Mouse (Mus musculus) cerebellum, postnatal 10 days (tissue): Measurements from ENCODE around the gene Pax5.

Source experiments
- DNase-seq, 2 experiments: peaks; one replicate each; pipeline ENCODE4 v3.0.0; 2021; ENCODE audit warnings: mixed read lengths in 2 of 2

Pax5 gene

DNA sequence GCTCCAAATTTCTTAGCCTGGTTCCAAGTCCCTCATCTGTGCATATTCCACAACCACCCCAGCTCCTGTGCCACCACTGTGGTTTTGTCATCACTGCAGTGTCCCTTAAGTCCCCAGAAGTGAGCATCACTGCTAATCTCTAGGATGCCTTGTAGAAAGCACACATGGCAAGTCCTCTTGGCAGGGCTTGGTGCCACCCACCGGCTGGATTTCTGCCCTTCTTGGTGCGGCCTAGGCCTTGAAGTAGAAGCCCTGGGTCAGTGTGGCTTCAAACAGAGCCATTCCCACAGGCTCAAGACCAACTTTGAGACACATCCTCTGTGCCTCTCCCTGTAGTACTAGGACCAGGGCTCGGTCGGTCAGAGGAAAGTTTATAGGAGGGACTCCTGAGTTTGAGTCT, 174.6 kb downstream of the Pax5 start:
- peak; percentile 65 to 82 for DNase-seq

DNA sequence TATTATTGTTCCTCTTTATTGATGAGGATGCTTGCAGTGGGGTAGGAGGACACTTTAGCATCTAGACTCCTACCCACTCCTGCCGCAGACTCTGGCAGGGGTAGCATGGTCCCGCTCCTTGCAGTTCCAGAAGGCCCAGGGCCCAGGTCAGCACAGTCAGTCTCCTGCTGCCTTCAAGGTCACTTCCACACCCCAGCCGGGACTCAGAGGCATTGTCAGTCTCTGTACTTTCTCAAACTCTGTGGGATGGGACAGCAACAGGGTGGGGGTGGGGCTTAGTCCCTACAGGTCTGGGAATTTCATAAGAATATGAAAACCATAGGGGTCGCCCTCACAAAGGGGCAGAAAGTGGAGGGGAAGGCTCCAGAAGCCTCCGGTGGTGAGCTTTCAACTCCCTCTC, 177.0 kb downstream of the Pax5 start:
- DNase-seq = no peak

DNA sequence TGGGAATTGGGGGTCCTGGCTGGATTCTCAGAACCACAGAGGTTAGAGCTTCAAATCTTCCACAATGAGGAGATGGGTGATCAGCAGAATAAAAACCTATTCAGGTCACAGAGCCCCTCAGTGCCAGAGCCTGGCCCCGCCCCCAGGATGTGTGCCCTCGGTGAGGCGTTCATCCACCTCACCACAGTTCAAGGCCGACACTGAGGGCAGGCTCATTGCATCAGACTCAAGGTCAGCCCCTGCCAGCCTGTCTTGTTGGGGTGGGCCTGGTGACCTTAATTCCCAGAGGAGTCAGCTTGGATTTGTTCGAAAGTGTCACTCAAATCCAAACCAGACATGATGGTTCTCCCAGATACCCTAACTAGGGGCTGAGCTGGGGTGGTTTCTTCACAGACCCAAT, 177.6 kb downstream of the Pax5 start:
- no peak for DNase-seq

DNA sequence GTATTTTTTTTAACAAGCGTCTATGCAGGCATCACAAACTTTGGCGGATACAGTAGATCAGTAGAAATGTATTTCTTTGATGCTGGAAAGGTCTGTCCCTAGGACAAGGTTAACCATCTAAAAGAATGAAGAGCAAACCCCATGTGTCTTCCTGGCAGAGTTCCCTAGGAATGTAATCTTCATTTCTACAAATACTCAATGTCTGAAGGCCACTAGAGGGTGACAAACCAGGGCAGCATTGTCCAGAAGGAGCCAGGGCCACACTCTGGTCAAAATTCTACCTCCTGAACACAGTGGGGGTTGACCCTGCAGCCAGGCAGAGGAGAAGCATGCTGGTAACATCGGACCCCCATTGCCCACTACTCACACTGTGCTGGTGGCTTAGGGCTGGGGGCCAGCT, 185.0 kb downstream of the Pax5 start:
- DNase-seq = peak; percentile 38 to 53

DNA sequence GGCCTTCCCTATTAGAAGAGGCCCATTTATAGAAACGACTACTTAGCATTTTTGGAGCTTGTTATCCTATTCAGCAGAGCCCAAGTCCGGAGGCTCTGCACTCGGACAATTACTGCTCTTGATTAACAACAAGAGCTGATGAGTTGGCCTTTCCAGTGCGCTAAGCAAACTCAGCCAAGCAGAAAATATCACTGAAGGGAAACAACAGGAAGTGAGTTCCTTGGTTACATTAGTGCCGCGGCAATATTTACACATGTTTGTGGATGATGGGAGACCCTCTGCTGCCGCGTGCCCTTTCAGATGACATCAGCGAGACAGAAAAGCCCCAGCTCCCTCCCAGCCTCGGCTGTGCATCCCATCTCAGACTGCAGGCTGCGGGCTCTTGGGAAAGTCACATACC, 191.4 kb downstream of the Pax5 start:
- peak; percentile 31 to 36 for DNase-seq

DNA sequence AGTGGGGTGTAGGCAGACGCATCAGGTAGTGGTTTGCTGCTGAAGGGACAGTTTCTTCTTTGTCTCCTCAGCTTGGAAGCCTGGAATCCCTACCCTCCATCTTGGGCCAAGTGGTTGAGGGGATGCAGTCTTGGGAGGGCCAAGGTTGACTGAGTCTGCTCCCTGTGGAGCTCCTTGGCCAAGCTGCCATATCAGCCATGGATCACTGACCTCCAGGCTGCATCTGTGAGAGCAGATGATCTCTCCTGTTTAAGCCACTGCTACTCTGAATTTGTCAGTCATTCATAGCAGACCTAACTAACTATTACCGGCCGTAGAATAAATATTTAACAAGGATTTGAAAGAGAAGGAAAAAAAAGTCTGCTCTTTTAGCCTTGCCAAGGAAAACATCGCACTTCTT, 196.3 kb downstream of the Pax5 start:
- peak; percentile 46 to 74 for DNase-seq

DNA sequence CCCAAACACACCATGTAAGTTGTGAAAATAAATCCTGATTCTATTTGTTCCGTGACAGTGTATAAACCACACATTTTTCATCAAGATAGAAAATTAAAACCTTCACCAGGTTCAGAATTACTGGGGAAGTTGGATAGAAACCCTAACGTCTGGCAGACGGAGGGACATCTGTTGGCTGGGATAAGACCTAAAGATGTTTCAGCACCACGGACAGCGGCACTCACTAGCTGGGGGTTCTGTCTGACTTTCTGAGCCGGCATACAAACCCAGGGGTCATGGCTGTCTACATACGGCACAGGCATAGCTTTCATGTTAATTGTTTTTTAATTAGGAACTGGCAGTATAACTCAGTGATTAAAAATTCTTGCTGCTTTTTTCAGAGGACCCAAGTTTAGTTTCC, 198.6 kb downstream of the Pax5 start:
- DNase-seq = peak in 1 of 2 experiments; percentile 52

DNA sequence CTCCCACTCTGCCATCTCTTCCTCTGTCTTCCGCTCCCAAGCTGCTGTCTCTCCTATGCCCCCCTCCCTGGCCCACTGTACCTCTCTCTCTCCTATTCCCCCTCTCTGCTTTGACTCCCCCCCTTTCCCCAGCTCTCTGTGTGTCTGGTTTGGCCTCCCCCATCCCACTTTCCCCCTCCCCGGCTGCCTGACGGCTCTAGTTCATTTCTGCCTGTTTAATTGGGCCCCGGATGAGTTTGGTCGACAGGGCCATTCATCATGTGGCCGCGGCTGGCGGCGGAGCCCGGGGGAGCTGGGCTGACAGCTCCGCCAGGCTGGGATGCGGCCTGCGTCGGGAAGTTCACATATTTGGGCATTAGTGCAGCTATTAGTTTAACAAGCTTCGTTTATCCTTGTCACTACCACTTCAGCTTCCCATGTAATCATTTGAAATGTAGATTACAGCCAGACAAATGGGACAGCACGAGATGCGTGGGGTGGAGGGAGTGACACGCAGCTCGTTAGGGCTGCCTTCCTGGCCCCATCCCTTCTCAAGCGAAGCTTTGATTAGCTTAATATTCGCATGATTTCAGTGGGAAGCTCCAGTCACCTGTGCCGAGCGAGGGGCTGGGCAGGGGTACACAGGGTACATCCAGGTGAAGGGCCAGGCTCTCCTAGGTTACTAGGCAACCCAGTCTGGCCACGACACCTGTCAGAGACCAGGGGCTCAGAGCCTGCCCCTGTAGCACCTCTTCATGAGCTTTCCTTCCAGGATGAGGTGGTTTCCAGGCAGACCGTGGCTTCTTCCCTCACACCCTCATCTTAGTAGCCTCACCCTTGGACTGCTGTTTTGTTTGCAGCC, 201.7 kb downstream of the Pax5 start:
- DNase-seq = no peak

DNA sequence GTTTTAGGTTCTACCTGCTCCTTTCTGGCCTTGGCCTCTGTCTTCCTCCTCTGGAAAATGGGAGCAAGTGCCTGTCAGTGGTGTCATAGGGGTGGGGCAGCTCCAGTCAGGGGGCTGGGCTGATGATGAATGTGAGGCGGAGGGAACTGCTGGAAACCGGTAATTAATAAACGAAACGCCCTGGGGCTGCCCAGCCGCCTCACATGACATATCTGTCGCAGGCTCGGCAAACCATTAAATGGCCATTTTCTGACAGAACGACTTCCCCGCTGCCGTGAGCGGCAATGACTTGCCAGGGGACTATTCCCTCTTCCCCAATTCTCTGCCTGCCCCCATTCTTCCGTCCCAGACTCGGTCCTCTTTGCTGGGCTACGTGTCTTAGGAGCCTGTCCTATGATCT, 202.4 kb downstream of the Pax5 start:
- no peak for DNase-seq

DNA sequence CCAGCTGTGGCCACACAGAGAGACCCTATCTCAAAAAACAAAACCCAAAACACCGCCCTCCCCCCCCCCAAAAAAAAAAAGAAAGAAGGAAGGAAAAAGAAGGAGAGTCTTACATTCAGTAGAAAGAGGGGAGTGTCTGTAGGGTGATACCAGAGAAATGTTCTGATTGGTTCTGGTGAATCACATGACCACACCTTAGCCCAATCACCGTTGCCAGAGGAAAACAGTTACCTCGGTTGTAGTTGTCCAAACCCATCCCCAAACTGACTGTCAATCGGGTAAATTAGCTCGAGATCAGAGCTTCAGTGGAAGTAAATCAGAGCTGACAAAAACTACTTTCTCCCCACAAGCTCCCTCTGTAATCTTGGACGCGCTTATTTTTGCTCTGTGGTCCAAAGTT, 205.3 kb downstream of the Pax5 start:
- no peak for DNase-seq

DNA sequence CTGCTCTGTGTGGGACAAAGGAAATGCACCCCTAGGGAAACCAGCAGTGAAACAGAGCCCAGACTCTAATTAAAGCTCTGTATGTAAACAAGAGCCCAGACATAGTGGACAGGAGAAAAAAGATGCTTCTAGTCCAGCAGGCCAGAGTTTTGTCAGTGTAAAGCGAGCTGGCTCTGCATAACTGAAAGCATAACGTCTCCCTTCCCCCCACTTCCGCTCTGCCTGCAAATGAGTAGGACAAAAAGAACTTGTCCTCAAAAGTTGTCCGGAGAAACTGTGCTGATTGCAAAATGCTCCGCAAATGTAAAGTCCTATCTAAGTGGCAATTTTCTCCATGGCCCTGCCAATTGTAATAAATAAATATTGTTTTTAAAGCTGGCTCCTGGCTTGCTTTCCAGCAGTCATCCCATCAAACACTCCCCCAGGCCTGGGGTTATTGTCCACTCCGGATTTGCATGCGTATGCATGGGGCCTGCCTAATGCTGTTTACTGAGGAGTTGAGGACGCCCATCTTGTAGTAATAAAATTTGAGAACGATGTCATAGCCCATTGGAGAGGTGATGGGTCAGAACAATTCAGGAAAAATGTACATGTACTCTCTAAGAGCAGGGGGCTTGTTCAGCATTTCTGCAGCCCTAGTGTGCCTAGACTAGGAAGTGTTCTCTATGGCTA, 208.0 kb downstream of the Pax5 start:
- no peak for DNase-seq

DNA sequence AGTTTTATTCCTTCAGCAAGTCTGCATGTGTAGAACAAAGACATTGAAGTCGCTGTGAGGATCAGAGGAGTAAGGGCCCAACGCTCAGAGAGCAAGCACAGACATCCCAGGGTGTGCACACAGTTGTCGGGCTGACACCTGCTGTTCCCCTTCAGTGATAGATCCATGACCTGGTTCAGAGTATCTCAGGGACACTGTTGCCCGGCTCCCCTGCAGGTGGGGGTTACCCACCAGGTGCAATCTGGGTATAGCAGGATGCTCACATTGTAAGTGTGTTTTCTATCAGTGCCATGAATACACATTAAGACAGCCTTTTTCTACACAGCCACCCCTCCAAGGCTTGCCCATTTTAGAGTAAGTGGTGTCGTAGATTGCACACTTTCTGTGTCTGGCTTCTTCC, 212.1 kb downstream of the Pax5 start:
- DNase-seq = no peak

DNA sequence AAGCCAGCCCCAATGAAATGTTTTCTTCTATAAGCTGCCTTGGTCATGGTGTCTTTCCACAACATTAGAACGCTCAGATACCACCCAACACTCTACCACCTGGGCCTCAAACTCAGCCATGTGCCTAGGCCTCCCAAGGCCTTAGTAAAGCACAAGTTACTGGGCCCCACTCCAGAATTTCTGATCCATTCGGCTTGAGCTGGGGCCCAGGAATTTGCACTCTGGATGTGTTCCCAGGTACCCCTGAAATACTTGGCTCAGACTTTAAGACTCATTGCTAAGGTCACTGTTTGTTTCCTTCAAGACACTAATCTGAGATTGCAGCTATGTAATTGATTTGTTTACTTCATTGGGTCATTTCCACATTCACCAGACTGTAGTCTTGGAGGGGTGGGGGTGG, 214.5 kb downstream of the Pax5 start:
- peak in 1 of 2 experiments; percentile 16 for DNase-seq

DNA sequence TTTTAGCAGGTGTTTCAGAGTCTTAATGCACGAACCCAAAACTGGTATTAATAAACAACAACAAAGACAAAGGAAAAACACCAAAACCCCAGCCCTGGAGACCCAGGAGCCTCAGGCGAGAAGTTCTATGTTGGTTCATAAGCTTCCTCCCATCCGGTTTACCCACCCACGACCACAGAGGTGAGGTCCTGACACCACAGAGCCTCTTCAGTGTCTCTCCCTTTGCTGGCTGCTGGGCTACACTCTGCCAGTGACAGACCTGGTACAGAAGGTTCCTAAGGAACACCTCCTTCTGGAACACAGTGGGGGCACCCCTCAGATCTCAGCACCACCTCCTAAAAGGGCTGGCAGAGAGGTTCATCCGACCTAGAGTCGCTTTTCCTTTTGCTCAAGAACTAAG, 216.5 kb downstream of the Pax5 start:
- no peak for DNase-seq

DNA sequence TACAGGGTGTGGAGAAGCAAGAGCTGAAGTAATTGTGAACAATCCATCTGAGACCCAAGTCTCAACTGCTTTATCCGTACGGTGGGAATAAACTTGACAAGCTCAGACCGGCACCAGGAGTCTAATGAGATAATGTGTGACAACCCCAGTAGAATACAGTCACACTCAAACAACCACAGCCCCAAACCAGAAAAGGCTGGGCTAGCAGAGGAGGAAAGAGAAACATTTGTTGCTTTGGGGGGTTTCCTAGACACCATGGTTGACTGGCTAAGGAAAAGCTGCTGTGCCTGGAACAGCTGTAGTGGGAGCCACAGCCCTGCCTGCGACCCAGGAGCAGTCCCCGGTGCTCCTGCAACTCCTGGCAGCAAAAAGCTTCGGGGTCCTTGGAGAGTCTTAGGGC, 219.4 kb downstream of the Pax5 start:
- no peak for DNase-seq

DNA sequence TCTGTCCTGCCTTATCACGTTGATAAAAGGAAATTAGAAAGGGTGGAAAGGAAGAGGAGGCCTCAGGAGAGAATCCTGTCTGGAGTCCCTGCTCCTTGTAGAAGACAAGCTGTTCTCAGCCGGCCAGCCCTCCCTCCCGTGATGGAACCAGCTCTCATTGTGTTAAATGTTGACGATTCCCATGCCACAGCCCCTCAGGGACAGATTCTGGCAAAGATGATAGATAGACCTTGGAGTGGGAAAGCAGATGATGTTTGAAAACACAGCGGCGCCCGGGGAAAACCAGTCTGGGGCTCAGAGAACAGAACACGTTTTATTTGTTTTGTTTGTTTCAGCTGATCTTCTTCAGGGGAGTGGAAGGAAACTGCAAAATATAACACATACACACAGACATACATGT, 221.6 kb downstream of the Pax5 start:
- peak in 1 of 2 experiments; percentile 34 for DNase-seq

DNA sequence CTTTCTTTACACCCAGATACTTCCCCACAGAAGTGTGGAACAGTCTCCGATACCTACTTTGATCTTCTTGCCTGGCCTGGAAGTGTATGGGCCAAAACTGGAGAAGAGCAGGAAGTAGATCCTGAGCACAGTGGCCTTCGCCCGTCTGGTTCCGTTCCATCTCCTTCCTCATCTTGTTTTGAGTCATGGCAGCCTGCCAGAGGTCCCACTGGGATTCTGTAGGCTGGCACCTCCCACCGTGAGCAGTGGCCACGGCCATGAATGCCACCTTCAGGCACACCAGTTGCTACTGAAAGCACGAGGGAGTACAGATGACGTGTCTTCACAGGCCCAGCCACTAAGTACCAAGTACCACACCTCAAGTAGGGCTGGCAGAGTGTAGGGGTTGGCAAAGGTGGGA, 222.1 kb downstream of the Pax5 start:
- DNase-seq = peak; percentile 38 to 55

DNA sequence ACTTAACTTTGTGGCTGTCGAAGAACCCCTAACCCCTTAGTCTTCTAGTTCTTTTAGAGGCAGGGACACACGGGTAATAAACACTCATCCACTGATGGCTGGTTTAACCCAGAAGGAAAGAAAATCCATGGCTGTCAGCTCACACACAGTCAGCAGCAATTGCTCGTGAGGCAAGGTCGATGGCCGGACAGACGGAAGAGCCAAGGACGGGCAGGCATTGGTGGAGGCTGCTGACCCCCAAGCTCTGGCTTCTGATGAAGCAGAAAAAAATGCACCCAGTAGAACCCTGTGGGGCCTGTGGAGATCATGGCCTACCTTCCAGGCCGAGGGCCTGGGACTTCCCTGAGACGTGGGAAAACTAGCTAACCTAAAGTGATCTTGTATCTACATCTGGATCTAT, 227.4 kb downstream of the Pax5 start:
- no peak for DNase-seq

DNA sequence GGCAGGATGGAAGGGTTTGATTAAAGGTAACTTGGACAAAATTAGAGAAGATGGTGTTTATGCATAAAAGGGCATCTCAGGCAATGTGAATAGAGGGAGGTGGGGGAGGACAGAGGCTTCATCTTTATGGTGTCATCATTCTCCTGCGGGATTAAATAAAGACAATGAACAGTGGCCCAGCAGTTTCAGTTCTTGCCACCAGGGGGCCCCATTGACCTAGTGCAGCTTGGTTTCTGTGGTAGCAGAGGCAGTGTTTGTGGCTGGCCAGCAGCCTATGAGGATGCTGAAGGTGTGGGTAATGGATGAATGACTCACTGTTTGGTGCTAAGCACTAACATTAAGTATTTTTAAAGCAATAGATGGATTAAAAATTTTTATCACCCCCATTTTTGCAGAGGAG, 230.5 kb downstream of the Pax5 start:
- peak; percentile 19 to 20 for DNase-seq
